Mouse (Mus musculus) bone marrow, adult 2 months (tissue): Measurements from ENCODE around the gene Pop4. TPM values are rescaled to one million over a fixed set of nuclear protein-coding genes. Genes with fewer than 3 reads are reported as not detected.

Experiments
- H3K27ac ChIP-seq: fragments of 200-500 bp; 2 replicates; pipeline ENCODE4 v1.5.1; 2012; ENCODE audit warnings: low read depth, mild to moderate bottlenecking, control low read depth, inconsistent platforms, low read length; ENCODE audit not compliant: control insufficient read depth, poor library complexity, insufficient read depth
- H3K4me1 ChIP-seq: fragments of 200-500 bp; 2 replicates; pipeline ENCODE4 v1.6.1; 2011; ENCODE audit warnings: low read length; ENCODE audit not compliant: control insufficient read depth, insufficient read depth
- H3K4me3 ChIP-seq: fragments of 200-500 bp; replicated peaks from 2 replicates; pipeline ENCODE3; 2011; ENCODE audit warnings: mild to moderate bottlenecking, low read depth, low read length, control low read depth; ENCODE audit not compliant: control insufficient read depth
- CTCF ChIP-seq: fragments of 200-500 bp; IDR thresholded peaks from 2 replicates; pipeline ENCODE4 v1.5.1; 2011; ENCODE audit warnings: low read length, control low read depth; ENCODE audit not compliant: control insufficient read depth, insufficient read depth
- POLR2A ChIP-seq: fragments of 200-500 bp; IDR thresholded peaks from 2 replicates; pipeline ENCODE4 v1.6.1; 2011; ENCODE audit warnings: low read depth, mild to moderate bottlenecking, control low read depth, low read length, borderline replicate concordance; ENCODE audit not compliant: control insufficient read depth
- WGBS: fragments of 180-500 bp; shearing (Covaris S2); methylation state at CpG from one replicate; pipeline ENCODE4 v1.1.7; 2018; 5-methylcytosine and 5-hydroxymethylcytosine counted together
- polyA plus RNA-seq: library from polyadenylated mRNA; stranded (reverse); fragments of >200 nt; gene quantifications from 2 replicates; pipeline ENCODE4 v1.2.4, GENCODE M21; 2011; ENCODE audit warnings: low replicate concordance; ENCODE audit not compliant: missing spikeins, insufficient read depth, insufficient read length

Pop4 gene
- polyA plus RNA-seq, 1 experiment: 24.1 TPM

- H3K27ac ChIP-seq: peak overlapping the region; percentile 52
- no peak overlapping the region for H3K4me3 ChIP-seq
- 54% methylated on average over 7 of the region's 7 CpGs for WGBS
- H3K4me1 ChIP-seq: peaks cover 3% of the 10 kb centered on the region; the same call in 1 of the 2 replicates
- TF ChIP-seq POLR2A: no peak
- no peak for TF ChIP-seq CTCF
These were observed 55.9 kb downstream of the Pop4 start for GRCm38 (mm10) chr7:38215281-38215680.

DNA sequence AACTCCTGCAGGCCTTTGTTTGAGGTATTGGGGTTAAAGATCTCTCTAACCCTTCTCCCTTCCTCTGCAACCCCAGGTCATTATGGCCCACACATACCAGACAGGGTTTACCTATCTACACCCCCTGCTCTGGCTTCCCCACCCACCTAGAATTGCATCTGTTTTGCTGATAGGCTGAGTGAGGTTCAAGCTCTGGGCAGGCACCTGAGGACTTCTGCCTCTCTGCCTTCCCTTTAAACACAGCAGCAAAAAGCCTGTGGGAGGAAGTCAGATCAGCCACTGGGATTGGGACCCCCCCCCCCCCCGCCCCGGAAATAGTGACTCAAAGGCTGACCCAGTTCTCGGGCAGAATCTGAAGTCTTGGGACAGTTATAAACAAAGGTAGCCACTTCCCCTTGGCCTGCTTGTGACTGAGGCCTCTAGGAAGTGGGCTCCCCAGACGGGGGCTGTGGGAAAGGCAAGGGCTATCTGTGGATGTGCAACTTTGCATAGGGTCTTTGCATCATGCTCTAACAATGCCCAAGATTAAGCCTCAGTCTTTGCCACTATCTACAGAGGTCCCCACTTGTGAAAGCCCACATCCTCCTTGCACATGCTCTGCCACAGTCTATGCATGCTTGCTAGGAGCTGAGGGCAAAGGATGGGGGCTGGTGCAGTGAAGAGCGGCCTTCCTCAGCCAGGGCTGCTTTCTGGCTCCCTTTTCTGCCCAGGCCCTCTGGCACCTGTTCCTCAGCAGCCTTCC, 56.6 kb downstream of the Pop4 start:
- Histone ChIP-seq H3K4me1 (peaks cover 3% of the 10 kb centered on the region; the same call in 1 of the 2 replicates), H3K4me3 (no peak overlapping the region), H3K27ac (peak overlapping the region; percentile 52)
- TF ChIP-seq POLR2A: no peak
- TF ChIP-seq CTCF: no peak
- 2% methylated on average over 5 of the region's 5 CpGs for WGBS

DNA sequence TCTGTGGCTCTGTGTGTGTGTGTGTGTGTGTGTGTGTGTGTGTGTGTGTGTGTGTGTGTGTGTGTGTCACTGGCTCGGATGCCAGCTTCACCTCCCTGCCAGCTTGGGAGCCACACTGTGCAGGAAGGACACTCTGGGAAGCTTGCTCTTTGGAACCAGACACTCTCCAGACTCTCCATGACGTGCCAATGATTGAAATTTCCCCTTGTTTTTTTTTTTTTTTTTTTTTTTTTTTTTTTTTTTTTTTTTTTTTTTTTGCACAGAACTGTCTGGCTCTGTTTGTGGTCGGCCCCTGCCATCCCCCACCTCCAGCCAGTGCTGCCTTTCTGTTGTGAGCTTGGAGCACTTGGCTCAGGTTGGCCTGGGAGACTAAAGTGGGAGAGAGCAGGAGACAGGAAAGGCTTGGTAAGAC, 58.6 kb downstream of the Pop4 start:
- no peak overlapping the region for H3K4me3 ChIP-seq
- no peak for TF ChIP-seq POLR2A
- TF ChIP-seq CTCF: no peak
- 41% methylated on average over 3 of the region's 3 CpGs for WGBS
- no peak overlapping the region for H3K27ac ChIP-seq
- peaks cover 3% of the 10 kb centered on the region; the same call in 1 of the 2 replicates for H3K4me1 ChIP-seq

Other genes with a start within 250 kb of the Pop4 start
- 12.1 and 16.0 TPM in 2 replicates for gene Uri1, start 247.9 kb downstream of the Pop4 start, polyA plus RNA-seq
- gene Ccne1, start 163.9 kb downstream of the Pop4 start, polyA plus RNA-seq: 54.8 and 58.5 TPM in 2 replicates
- 15.1 and 22.2 TPM in 2 replicates for gene 1600014C10Rik, start 88.2 kb downstream of the Pop4 start, polyA plus RNA-seq
- gene Plekhf1, start 43.4 kb downstream of the Pop4 start, polyA plus RNA-seq: 0.61 and 1.1 TPM in 2 replicates